Mouse (Mus musculus) urinary bladder, adult 18-20 months (tissue): ENCODE measurements at regions not wholly inside any gene's neighbourhood (a gene's known extent, or its start where the extent isn't known, plus 50 kb on each side); places are given as distances from the start of the nearest gene placed in this dataset.
"Not testable (repeated sequence)": the region's sequence is repeated elsewhere in the genome, so short reads cannot be mapped to it uniquely, and the experiment has no call there.

ENCODE experiments used
- DNase-seq, 2 experiments: peaks; one replicate each; pipeline ENCODE4 v3.0.0; 2022; ENCODE audit warnings: low spot score in 2 of 2, mixed read lengths in 2 of 2

GRCm38 (mm10) chrX:50602881-50603280 lies 174.6 kb upstream of the Olfr1324 start:
- DNase-seq: peak in 1 of 2 experiments; percentile 90

- DNase-seq: peak in 1 of 2 experiments; percentile 62
Measured at GRCm38 (mm10) chrX:50602461-50602875, 174.2 kb upstream of the Olfr1324 start.

- DNase-seq: peak in 1 of 2 experiments; percentile 83
Measured at GRCm38 (mm10) chrX:50600262-50600661, 172.0 kb upstream of the Olfr1324 start.

- DNase-seq: peak in 1 of 2 experiments; percentile 66
Measured at GRCm38 (mm10) chrX:50599780-50600179, 171.5 kb upstream of the Olfr1324 start.

- not testable (repeated sequence) for DNase-seq
Measured at GRCm38 (mm10) chrX:50597626-50598025, 169.3 kb upstream of the Olfr1324 start.

GRCm38 (mm10) chrX:50597105-50597504 lies 168.8 kb upstream of the Olfr1324 start:
- DNase-seq: peak in 1 of 2 experiments; percentile 62

- DNase-seq: not testable (repeated sequence)
Measured at GRCm38 (mm10) chrX:50594976-50595375, 166.7 kb upstream of the Olfr1324 start.

GRCm38 (mm10) chrX:50591477-50591876 lies 163.2 kb upstream of the Olfr1324 start:
- DNase-seq: peak in 1 of 2 experiments; percentile 38

- peak in 1 of 2 experiments; percentile 70 for DNase-seq
Measured at GRCm38 (mm10) chrX:50590673-50591341, 162.5 kb upstream of the Olfr1324 start.

- DNase-seq: no peak
Measured at GRCm38 (mm10) chrX:50588892-50589291, 160.6 kb upstream of the Olfr1324 start.

GRCm38 (mm10) chrX:50583741-50584580 lies 155.7 kb upstream of the Olfr1324 start:
- peak in 1 of 2 experiments; percentile 47 for DNase-seq

- DNase-seq: peak in 1 of 2 experiments; percentile 40
Measured at GRCm38 (mm10) chrX:50580200-50580599, 151.9 kb upstream of the Olfr1324 start.

- peak in 1 of 2 experiments; percentile 80 for DNase-seq
Measured at GRCm38 (mm10) chrX:50576824-50577223, 148.5 kb upstream of the Olfr1324 start.

GRCm38 (mm10) chrX:50572191-50573095 lies 144.1 kb upstream of the Olfr1324 start:
- peak in 1 of 2 experiments; percentile 81 for DNase-seq

- peak in 1 of 2 experiments; percentile 68 for DNase-seq
Measured at GRCm38 (mm10) chrX:50569087-50569486, 140.8 kb upstream of the Olfr1324 start.

GRCm38 (mm10) chrX:50566345-50566744 lies 138.0 kb upstream of the Olfr1324 start:
- DNase-seq: peak in 1 of 2 experiments; percentile 79

- DNase-seq: not testable (repeated sequence)
Measured at GRCm38 (mm10) chrX:50565031-50565430, 136.7 kb upstream of the Olfr1324 start.

GRCm38 (mm10) chrX:50560915-50561314 lies 132.6 kb upstream of the Olfr1324 start:
- peak in 1 of 2 experiments; percentile 43 for DNase-seq

GRCm38 (mm10) chrX:50550297-50550696 lies 122.0 kb upstream of the Olfr1324 start:
- DNase-seq: peak in 1 of 2 experiments; percentile 56

GRCm38 (mm10) chrX:50549713-50550112 lies 121.4 kb upstream of the Olfr1324 start:
- DNase-seq: peak in 1 of 2 experiments; percentile 78

GRCm38 (mm10) chrX:50537785-50538159 lies 109.5 kb upstream of the Olfr1324 start:
- not testable (repeated sequence) for DNase-seq
